ENCODE assay signal across 26 mouse cellular contexts in the genomic region with DNA sequence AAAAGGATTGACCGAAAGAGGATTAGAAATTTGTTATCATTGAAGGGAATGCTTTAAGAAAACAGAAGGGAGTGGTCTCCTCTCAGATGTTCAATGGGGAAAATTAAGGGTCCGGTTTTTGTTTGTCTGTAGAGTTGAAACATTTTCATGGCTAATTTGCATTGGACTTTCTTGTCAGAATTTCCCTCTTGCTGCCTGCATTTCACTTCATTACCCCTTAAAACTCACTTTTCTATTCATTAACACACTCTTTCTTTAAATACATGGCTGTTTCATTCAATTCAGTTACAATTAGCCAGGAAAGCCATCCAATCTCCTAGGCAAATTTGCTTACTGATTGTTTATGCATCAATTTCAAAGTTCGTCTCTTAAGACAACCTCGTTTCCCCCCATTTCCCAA. TPM values are rescaled to one million over a fixed set of nuclear protein-coding genes. Genes with fewer than 3 reads are reported as not detected.
DNase-seq lines count a peak whose midpoint lies in the region; ATAC-seq lines count a peak whose summit lies in the region.
"Had no signal": no experiment of that assay in that cellular context is flagged by ENCODE, and none has a peak within 500 bp of the region (broad histone marks: within the 10 kb centered on the region; RNA-seq: fewer than 3 reads in every experiment).

No protein-coding gene starts in this region.

- H3K27me3 ChIP-seq in neural tube, embryonic 14.5 days (ENCODE audit: control insufficient read depth, insufficient read depth, low read length) = no peaks in the 10 kb centered on the region
- H3K27me3 ChIP-seq in forebrain, embryonic 13.5 days = peaks cover 9% of the 10 kb centered on the region
- no peaks in the 10 kb centered on the region for H3K27me3 ChIP-seq in forebrain, embryonic 16.5 days (replicated peaks; ENCODE audit: control insufficient read depth, insufficient read depth, low read length)
- H3K27me3 ChIP-seq: embryonic facial prominence, embryonic 12.5 days; embryonic facial prominence, embryonic 15.5 days; heart, embryonic 13.5 days; hindbrain, embryonic 12.5 days; hindbrain, embryonic 15.5 days; intestine, embryonic 15.5 days had no signal

- DNase-seq in neural tube, embryonic 10.5 days (ENCODE audit: extremely low spot score, low spot score) = no peak
- no peak for DNase-seq in cerebellum, postnatal 10 days
- no peak for DNase-seq in cerebellum, postnatal 25 days
- no peak for DNase-seq in cerebellum, postnatal 36 days
- DNase-seq: adrenal gland, postnatal 10 days; adrenal gland, postnatal 36 days; cerebellum, adult 11 months; cerebellum, adult 2 months; cerebellum, adult 9-11 months; gastrocnemius, postnatal 10 days; gastrocnemius, postnatal 36 days; heart, adult 2 months; heart, postnatal 14 days; heart, postnatal 4 days; kidney, adult 11 months had no signal

- H3K4me1 ChIP-seq in neural tube, embryonic 14.5 days (ENCODE audit: control insufficient read depth, insufficient read depth, low read length) = no peaks in the 10 kb centered on the region
- peaks cover 27% of the 10 kb centered on the region for H3K4me1 ChIP-seq in forebrain, embryonic 13.5 days
- H3K4me1 ChIP-seq in forebrain, embryonic 16.5 days (replicated peaks; ENCODE audit: control insufficient read depth, insufficient read depth, low read length) = peaks cover 13% of the 10 kb centered on the region; the same call in 1 of the 2 replicates
- H3K4me1 ChIP-seq: embryonic facial prominence, embryonic 12.5 days; embryonic facial prominence, embryonic 15.5 days; heart, embryonic 10.5 days; heart, embryonic 13.5 days; hindbrain, embryonic 12.5 days; intestine, embryonic 15.5 days had no signal

- H3K9me3 ChIP-seq in neural tube, embryonic 14.5 days (ENCODE audit: control insufficient read depth, low read length) = no peaks in the 10 kb centered on the region
- H3K9me3 ChIP-seq in forebrain, embryonic 13.5 days (replicated peaks) = no peaks in the 10 kb centered on the region
- H3K9me3 ChIP-seq in forebrain, embryonic 16.5 days (ENCODE audit: control insufficient read depth, low read length) = no peaks in the 10 kb centered on the region
- H3K9me3 ChIP-seq: embryonic facial prominence, embryonic 12.5 days; embryonic facial prominence, embryonic 15.5 days; heart, embryonic 10.5 days; heart, embryonic 13.5 days; hindbrain, embryonic 12.5 days; hindbrain, embryonic 15.5 days; intestine, embryonic 15.5 days had no signal

- no peak overlapping the region for H3K9ac ChIP-seq in neural tube, embryonic 14.5 days (replicated peaks; ENCODE audit: low read depth, low read length)
- no peak overlapping the region for H3K9ac ChIP-seq in forebrain, embryonic 13.5 days
- H3K9ac ChIP-seq in forebrain, embryonic 16.5 days (replicated peaks; ENCODE audit: low read depth, low read length) = no peak overlapping the region
- H3K9ac ChIP-seq: embryonic facial prominence, embryonic 12.5 days; embryonic facial prominence, embryonic 15.5 days; heart, embryonic 13.5 days; hindbrain, embryonic 12.5 days; hindbrain, embryonic 15.5 days; intestine, embryonic 15.5 days had no signal

- no peak overlapping the region for H3K4me3 ChIP-seq in neural tube, embryonic 14.5 days (ENCODE audit: low read depth, low read length)
- H3K4me3 ChIP-seq in forebrain, embryonic 13.5 days = no peak overlapping the region
- H3K4me3 ChIP-seq in forebrain, embryonic 16.5 days (replicated peaks; ENCODE audit: low read length) = no peak overlapping the region
- H3K4me3 ChIP-seq: embryonic facial prominence, embryonic 12.5 days; embryonic facial prominence, embryonic 15.5 days; heart, adult 2 months; heart, embryonic 10.5 days; heart, embryonic 13.5 days; hindbrain, embryonic 12.5 days; hindbrain, embryonic 15.5 days; intestine, embryonic 15.5 days had no signal

- no peak overlapping the region for H3K4me2 ChIP-seq in neural tube, embryonic 14.5 days (ENCODE audit: low read depth, low read length)
- peak overlapping the region; percentile 37; the same call in 1 of the 2 replicates for H3K4me2 ChIP-seq in forebrain, embryonic 13.5 days
- H3K4me2 ChIP-seq in forebrain, embryonic 16.5 days (ENCODE audit: low read length) = no peak overlapping the region; the same call in 1 of the 2 replicates
- H3K4me2 ChIP-seq: embryonic facial prominence, embryonic 12.5 days; embryonic facial prominence, embryonic 15.5 days; heart, embryonic 13.5 days; hindbrain, embryonic 12.5 days; intestine, embryonic 15.5 days had no signal

- 0 out of 2 replicates have a peak, but pooled peaks have one; percentile 28 for ATAC-seq in neural tube, embryonic 14.5 days (ENCODE audit: low read depth)
- ATAC-seq in forebrain, embryonic 13.5 days = peak; percentile 60
- ATAC-seq in forebrain, embryonic 16.5 days = peak; percentile 61
- ATAC-seq: activated CD4-positive, CD25-positive, alpha-beta regulatory T cell, adult 4 months; intestine, embryonic 15.5 days had no signal

- no peaks in the 10 kb centered on the region for H3K36me3 ChIP-seq in neural tube, embryonic 14.5 days (ENCODE audit: control insufficient read depth, insufficient read depth, low read length)
- H3K36me3 ChIP-seq in forebrain, embryonic 13.5 days (ENCODE audit: poor library complexity, severe bottlenecking) = no peaks in the 10 kb centered on the region
- no peaks in the 10 kb centered on the region for H3K36me3 ChIP-seq in forebrain, embryonic 16.5 days (ENCODE audit: control insufficient read depth, insufficient read depth)
- H3K36me3 ChIP-seq: embryonic facial prominence, embryonic 12.5 days; embryonic facial prominence, embryonic 15.5 days; heart, embryonic 10.5 days; heart, embryonic 13.5 days; hindbrain, embryonic 12.5 days; hindbrain, embryonic 15.5 days; intestine, embryonic 15.5 days had no signal

- no peak overlapping the region; the same call in 1 of the 2 replicates for H3K27ac ChIP-seq in neural tube, embryonic 14.5 days (ENCODE audit: low read depth, low read length)
- H3K27ac ChIP-seq in forebrain, embryonic 13.5 days = no peak overlapping the region
- H3K27ac ChIP-seq in forebrain, embryonic 16.5 days (ENCODE audit: low read length) = no peak overlapping the region
- H3K27ac ChIP-seq: embryonic facial prominence, embryonic 12.5 days; embryonic facial prominence, embryonic 15.5 days; heart, adult 2 months; heart, embryonic 10.5 days; heart, embryonic 13.5 days; hindbrain, embryonic 12.5 days; hindbrain, embryonic 15.5 days; intestine, embryonic 15.5 days had no signal

- 64% methylated on average over 4 of the region's 4 CpGs for WGBS in neural tube, embryonic 14.5 days
- 11% methylated on average over 4 of the region's 4 CpGs for WGBS in forebrain, embryonic 13.5 days
- 5% methylated on average over 4 of the region's 4 CpGs for WGBS in forebrain, embryonic 16.5 days

RNA-seq across cellular contexts. Expression of a gene that starts 37.1 kb away (rescaled TPM):
- 11.8 and 14.2 TPM in 2 replicates for polyA plus RNA-seq in neural tube, embryonic 14.5 days (2014; fragmentation: Nextera tagmentation; extraction: Ambion mirVana)
- polyA plus RNA-seq in forebrain, embryonic 13.5 days (2015; fragmentation: Nextera tagmentation; extraction: Ambion mirVana) = 3.2 and 4.9 TPM in 2 replicates
- 3.8 and 5.2 TPM in 2 replicates for polyA plus RNA-seq in forebrain, embryonic 16.5 days (2015; fragmentation: Nextera tagmentation; extraction: Ambion mirVana)
